Mouse (Mus musculus): ENCODE results near the gene Capn7.

DNA sequence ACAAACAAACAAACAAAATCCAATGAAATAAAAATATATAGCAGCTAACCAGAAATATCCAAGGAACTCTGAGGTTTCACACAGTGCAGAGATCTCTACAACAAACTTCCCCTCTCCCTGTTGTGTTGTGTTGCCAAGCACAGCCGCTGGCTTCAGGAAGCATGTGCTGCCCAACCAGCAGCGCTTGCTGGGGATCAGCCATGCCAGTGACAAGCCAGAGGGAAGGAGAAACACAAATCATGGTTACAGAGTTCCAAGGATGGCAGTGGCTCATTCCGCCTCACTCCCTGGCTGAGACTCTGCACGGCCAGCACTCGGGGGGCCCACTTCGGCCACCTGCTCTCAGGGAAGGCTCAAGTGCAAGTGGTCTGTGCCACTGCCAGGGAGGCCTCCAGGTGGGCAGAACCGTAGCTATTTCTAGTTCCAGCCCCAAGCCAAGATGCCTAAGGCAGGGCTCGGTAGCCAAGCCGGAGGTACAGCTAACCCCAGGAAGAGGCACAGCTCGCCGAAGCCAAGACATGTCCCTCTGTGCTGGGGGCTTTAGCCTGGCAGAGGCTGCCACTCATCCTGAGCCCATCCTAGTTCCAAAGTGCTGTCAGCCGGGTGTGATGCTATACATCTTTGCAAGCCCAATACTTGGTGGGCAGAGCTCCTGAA lies 69.8 kb downstream of the Capn7 start:
- TF ChIP-seq CTCF (IDR thresholded peaks at IDR 0.05; ENCODE audit: low read depth, low read length) (no peak), EP300 (IDR thresholded peaks at IDR 0.05; ENCODE audit: insufficient read depth, low read depth, low read length) (no peak)
